Mouse (Mus musculus): Measurements from ENCODE around the gene Dclre1a. TPM values are rescaled to one million over a fixed set of nuclear protein-coding genes. Genes with fewer than 3 reads are reported as not detected.
A peak's percentile ranks its signal among the peaks of the same experiment; 100 is the strongest.
"Not testable (repeated sequence)": the region's sequence is repeated elsewhere in the genome, so short reads cannot be mapped to it uniquely, and the experiment has no call there.

Dclre1a gene
- polyA plus RNA-seq, 1 experiment from 2014 or later = 19.8 TPM

DNA sequence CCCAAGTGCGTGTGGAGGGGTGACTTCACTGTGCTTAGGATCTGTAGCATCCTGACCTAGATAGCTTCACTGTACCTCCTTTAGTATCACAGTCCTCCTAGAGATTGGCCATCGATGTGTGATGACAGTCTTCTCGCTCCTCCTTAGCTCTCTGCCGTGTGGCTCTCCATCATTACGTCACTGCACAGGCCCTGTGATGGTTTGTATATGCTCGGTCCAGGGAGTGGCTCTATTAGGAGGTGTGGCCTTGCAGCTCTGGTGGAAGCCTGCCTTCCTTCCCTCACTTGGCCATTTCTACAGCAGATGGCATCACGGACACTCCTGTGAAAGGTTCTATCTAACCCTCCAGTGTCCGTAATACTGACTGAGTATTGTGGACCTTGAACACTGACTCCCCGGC, 12.3 kb downstream of the Dclre1a start:
- H3K27ac ChIP-seq (ENCODE audit: low read length) = no peak overlapping the region
- no peak overlapping the region for H3K4me3 ChIP-seq (ENCODE audit: low read length)
- peaks cover 4% of the 10 kb centered on the region; the same call in 1 of the 2 replicates for H3K4me1 ChIP-seq (ENCODE audit: control insufficient read depth, insufficient read depth, low read length)
- H3K4me2 ChIP-seq (ENCODE audit: low read depth, low read length) = no peak overlapping the region
- peaks cover 11% of the 10 kb centered on the region; the same call in 1 of the 2 replicates for H3K36me3 ChIP-seq (ENCODE audit: control insufficient read depth, insufficient read depth, low read length)
- no peak for ATAC-seq
- no peaks in the 10 kb centered on the region for H3K9me3 ChIP-seq (ENCODE audit: control insufficient read depth, low read length)
- H3K27me3 ChIP-seq (replicated peaks; ENCODE audit: control insufficient read depth, insufficient read depth, low read length) = no peaks in the 10 kb centered on the region
- no peak overlapping the region for H3K9ac ChIP-seq (ENCODE audit: low read depth, low read length)
- WGBS = 77% methylated on average over 9 of the region's 9 CpGs

DNA sequence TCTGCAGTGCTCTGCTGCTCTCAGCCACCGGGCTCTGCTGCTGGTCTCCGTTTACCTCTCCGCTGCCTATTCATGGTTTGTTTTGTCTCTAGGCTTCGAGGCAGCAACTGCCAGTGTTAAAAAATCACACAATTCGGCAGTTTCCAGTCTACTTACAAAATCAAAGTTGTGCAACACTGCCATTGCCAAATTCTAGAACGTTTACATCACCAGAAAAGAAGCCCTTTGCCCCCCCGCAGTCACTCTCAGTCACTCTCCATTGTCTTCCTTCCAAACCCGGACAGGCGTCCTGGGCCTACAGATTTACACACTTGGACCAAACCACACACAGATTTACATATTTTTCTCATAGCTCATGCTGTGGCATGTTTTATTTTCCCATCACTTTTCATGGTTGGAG, 13.0 kb downstream of the Dclre1a start:
- no peak overlapping the region for H3K4me3 ChIP-seq (ENCODE audit: low read length)
- H3K4me1 ChIP-seq (ENCODE audit: control insufficient read depth, insufficient read depth, low read length) = peaks cover 4% of the 10 kb centered on the region; the same call in 1 of the 2 replicates
- no peaks in the 10 kb centered on the region for H3K9me3 ChIP-seq (ENCODE audit: control insufficient read depth, low read length)
- no peaks in the 10 kb centered on the region for H3K27me3 ChIP-seq (replicated peaks; ENCODE audit: control insufficient read depth, insufficient read depth, low read length)
- H3K27ac ChIP-seq (ENCODE audit: low read length) = peak overlapping the region; percentile 49
- 63% methylated on average over 9 of the region's 9 CpGs for WGBS
- peaks cover 7% of the 10 kb centered on the region; the same call in 1 of the 2 replicates for H3K36me3 ChIP-seq (ENCODE audit: control insufficient read depth, insufficient read depth, low read length)
- H3K9ac ChIP-seq (ENCODE audit: low read depth, low read length) = peak overlapping the region; percentile 20; the same call in 1 of the 2 replicates
- H3K4me2 ChIP-seq (ENCODE audit: low read depth, low read length) = no peak overlapping the region
- no peak for ATAC-seq

- Histone ChIP-seq H3K4me2 (ENCODE audit: low read depth, low read length) (no peak overlapping the region), H3K27me3 (replicated peaks; ENCODE audit: control insufficient read depth, insufficient read depth, low read length) (no peaks in the 10 kb centered on the region), H3K36me3 (ENCODE audit: control insufficient read depth, insufficient read depth, low read length) (peaks cover 5% of the 10 kb centered on the region; the same call in 1 of the 2 replicates), H3K4me3 (ENCODE audit: low read length) (no peak overlapping the region), H3K9ac (ENCODE audit: low read depth, low read length) (no peak overlapping the region), H3K27ac (ENCODE audit: low read length) (peak overlapping the region; percentile 15; the same call in 1 of the 2 replicates), H3K9me3 (ENCODE audit: control insufficient read depth, low read length) (no peaks in the 10 kb centered on the region), H3K4me1 (ENCODE audit: control insufficient read depth, insufficient read depth, low read length) (peaks cover 4% of the 10 kb centered on the region; the same call in 1 of the 2 replicates)
- WGBS = 82% methylated on average over 3 of the region's 3 CpGs
- ATAC-seq = no peak
Observed at GRCm38 (mm10) chr19:56534337-56534736, 13.7 kb downstream of the Dclre1a start.

GRCm38 (mm10) chr19:56533291-56534071, 14.5 kb downstream of the Dclre1a start:
- Histone ChIP-seq H3K36me3 (ENCODE audit: control insufficient read depth, insufficient read depth, low read length) (peaks cover 5% of the 10 kb centered on the region; the same call in 1 of the 2 replicates), H3K27ac (ENCODE audit: low read length) (0 out of 2 replicates have a peak overlapping the region, but pooled peaks have one; percentile 1), H3K4me2 (ENCODE audit: low read depth, low read length) (no peak overlapping the region), H3K4me3 (ENCODE audit: low read length) (no peak overlapping the region), H3K9ac (ENCODE audit: low read depth, low read length) (0 out of 2 replicates have a peak overlapping the region, but pooled peaks have one; percentile 1), H3K4me1 (ENCODE audit: control insufficient read depth, insufficient read depth, low read length) (peaks cover 4% of the 10 kb centered on the region; the same call in 1 of the 2 replicates), H3K9me3 (ENCODE audit: control insufficient read depth, low read length) (no peaks in the 10 kb centered on the region), H3K27me3 (replicated peaks; ENCODE audit: control insufficient read depth, insufficient read depth, low read length) (no peaks in the 10 kb centered on the region)
- peak; percentile 52 for ATAC-seq
- WGBS = 69% methylated on average over 14 of the region's 14 CpGs

GRCm38 (mm10) chr19:56531251-56531650, 16.8 kb downstream of the Dclre1a start:
- peaks cover 4% of the 10 kb centered on the region; the same call in 1 of the 2 replicates for H3K4me1 ChIP-seq (ENCODE audit: control insufficient read depth, insufficient read depth, low read length)
- 76% methylated on average over 12 of the region's 12 CpGs for WGBS

DNA sequence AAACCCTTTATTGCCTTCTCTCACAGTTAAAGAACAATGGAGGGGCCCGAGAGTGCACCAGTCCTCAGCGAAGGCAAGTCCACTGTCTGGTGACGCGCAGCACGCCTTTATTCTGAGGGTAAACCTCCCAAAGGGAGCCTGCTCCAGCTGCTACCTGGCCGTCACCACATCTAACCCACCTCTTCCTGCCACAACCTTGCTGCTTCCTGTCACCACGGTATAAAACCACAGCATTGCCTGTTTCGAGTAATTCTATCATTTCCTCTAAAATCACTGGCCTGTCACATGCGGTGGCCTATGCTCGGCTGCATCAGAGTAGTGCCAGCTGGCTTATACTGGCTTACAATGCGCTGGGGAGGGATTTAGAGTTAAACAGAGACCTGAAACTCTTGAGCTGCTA, 17.5 kb downstream of the Dclre1a start:
- ATAC-seq; H3K9me3 ChIP-seq (ENCODE audit: control insufficient read depth, low read length); H3K27ac ChIP-seq (ENCODE audit: low read length); H3K4me2 ChIP-seq (ENCODE audit: low read depth, low read length); H3K9ac ChIP-seq (ENCODE audit: low read depth, low read length); H3K36me3 ChIP-seq (ENCODE audit: control insufficient read depth, insufficient read depth, low read length); H3K4me1 ChIP-seq (ENCODE audit: control insufficient read depth, insufficient read depth, low read length); H3K4me3 ChIP-seq (ENCODE audit: low read length); H3K27me3 ChIP-seq (replicated peaks; ENCODE audit: control insufficient read depth, insufficient read depth, low read length): not testable (repeated sequence)
- no CpG with 5 or more reads among the region's 11 CpGs for WGBS

More at GRCm38 (mm10) chr19:56531251-56531650, 16.8 kb downstream of the Dclre1a start:
- no peak overlapping the region for H3K9ac ChIP-seq (ENCODE audit: low read depth, low read length)
- no peak overlapping the region for H3K4me3 ChIP-seq (ENCODE audit: low read length)
- H3K27me3 ChIP-seq (replicated peaks; ENCODE audit: control insufficient read depth, insufficient read depth, low read length) = no peaks in the 10 kb centered on the region
- no peak overlapping the region for H3K27ac ChIP-seq (ENCODE audit: low read length)
- H3K9me3 ChIP-seq (ENCODE audit: control insufficient read depth, low read length) = no peaks in the 10 kb centered on the region
- H3K36me3 ChIP-seq (ENCODE audit: control insufficient read depth, insufficient read depth, low read length) = peaks cover 2% of the 10 kb centered on the region; the same call in 1 of the 2 replicates
- no peak overlapping the region for H3K4me2 ChIP-seq (ENCODE audit: low read depth, low read length)
- ATAC-seq = no peak

DNA sequence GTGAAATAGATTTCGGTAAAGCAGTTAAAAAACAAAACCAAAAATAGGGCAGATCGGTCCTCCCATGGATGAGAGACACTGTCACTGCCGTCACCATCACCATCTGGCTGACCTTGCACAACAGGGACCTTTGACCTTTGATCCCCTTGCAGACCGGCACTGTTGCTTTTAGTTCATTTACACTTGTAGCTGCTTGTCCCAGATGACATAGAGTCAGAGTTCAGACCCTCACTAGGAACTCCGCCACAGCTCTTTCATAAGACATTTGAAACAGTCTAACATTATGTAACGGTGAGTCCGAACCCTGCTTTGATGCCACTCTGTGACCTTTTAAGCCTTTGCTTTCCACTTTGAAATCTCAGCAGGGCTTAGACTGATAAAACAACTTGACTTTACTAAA, 28.6 kb downstream of the Dclre1a start:
- H3K4me2 ChIP-seq (ENCODE audit: low read depth, low read length); H3K9ac ChIP-seq (ENCODE audit: low read depth, low read length); H3K27ac ChIP-seq (ENCODE audit: low read length); H3K4me1 ChIP-seq (ENCODE audit: control insufficient read depth, insufficient read depth, low read length); H3K36me3 ChIP-seq (ENCODE audit: control insufficient read depth, insufficient read depth, low read length); H3K27me3 ChIP-seq (replicated peaks; ENCODE audit: control insufficient read depth, insufficient read depth, low read length); H3K9me3 ChIP-seq (ENCODE audit: control insufficient read depth, low read length); H3K4me3 ChIP-seq (ENCODE audit: low read length); ATAC-seq: not testable (repeated sequence)
- no CpG with 5 or more reads among the region's 7 CpGs for WGBS

DNA sequence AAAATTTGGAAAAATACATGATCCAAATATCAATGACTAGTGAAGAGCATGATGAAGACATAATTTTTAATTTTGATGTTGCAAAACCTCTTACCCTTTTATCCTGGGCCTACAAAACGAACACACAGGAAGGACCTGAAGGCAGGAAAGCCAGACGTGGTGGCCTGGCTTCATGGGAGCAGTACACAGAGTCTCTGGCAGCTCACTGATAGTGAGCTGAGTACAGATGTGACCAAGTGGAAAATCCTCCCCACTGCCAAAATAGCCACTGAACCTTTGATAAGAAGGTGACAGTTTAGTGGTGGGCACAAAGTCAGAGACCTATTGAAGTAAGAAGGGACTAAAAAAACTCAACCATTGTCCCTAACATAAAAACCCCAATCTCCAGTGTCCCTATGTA, 34.5 kb downstream of the Dclre1a start:
- not testable (repeated sequence) for H3K4me2 ChIP-seq (ENCODE audit: low read depth, low read length); H3K27me3 ChIP-seq (replicated peaks; ENCODE audit: control insufficient read depth, insufficient read depth, low read length); H3K4me1 ChIP-seq (ENCODE audit: control insufficient read depth, insufficient read depth, low read length); ATAC-seq; H3K9me3 ChIP-seq (ENCODE audit: control insufficient read depth, low read length); H3K27ac ChIP-seq (ENCODE audit: low read length); H3K36me3 ChIP-seq (ENCODE audit: control insufficient read depth, insufficient read depth, low read length); H3K9ac ChIP-seq (ENCODE audit: low read depth, low read length); H3K4me3 ChIP-seq (ENCODE audit: low read length)
- WGBS = no CpG with 5 or more reads among the region's 2 CpGs

GRCm38 (mm10) chr19:56511207-56511606, 36.8 kb downstream of the Dclre1a start:
- not testable (repeated sequence) for H3K4me1 ChIP-seq (ENCODE audit: control insufficient read depth, insufficient read depth, low read length); ATAC-seq; H3K4me3 ChIP-seq (ENCODE audit: low read length); H3K36me3 ChIP-seq (ENCODE audit: control insufficient read depth, insufficient read depth, low read length); H3K4me2 ChIP-seq (ENCODE audit: low read depth, low read length); H3K27me3 ChIP-seq (replicated peaks; ENCODE audit: control insufficient read depth, insufficient read depth, low read length); H3K9me3 ChIP-seq (ENCODE audit: control insufficient read depth, low read length); H3K9ac ChIP-seq (ENCODE audit: low read depth, low read length); H3K27ac ChIP-seq (ENCODE audit: low read length)
- WGBS = no CpG with 5 or more reads among the region's 4 CpGs

All from intestine, embryonic 16.5 days (tissue).